Mouse (Mus musculus) brain, embryonic 14.5 days (tissue): ENCODE results near the gene Fignl1.

ENCODE experiments used
- CTCF ChIP-seq: fragments of 200-500 bp; IDR thresholded peaks from 2 replicates; pipeline ENCODE4 v1.5.1; 2012; ENCODE audit warnings: inconsistent platforms, mild to moderate bottlenecking, moderate library complexity, borderline replicate concordance; ENCODE audit not compliant: insufficient read depth, insufficient read length; ENCODE audit errors: extremely low read depth
- POLR2A ChIP-seq: fragments of 200-500 bp; IDR thresholded peaks from 2 replicates; pipeline ENCODE4 v1.6.1; 2012; ENCODE audit warnings: mild to moderate bottlenecking, inconsistent platforms, borderline replicate concordance; ENCODE audit not compliant: poor library complexity, insufficient read depth, insufficient read length, severe bottlenecking; ENCODE audit errors: extremely low read depth

DNA sequence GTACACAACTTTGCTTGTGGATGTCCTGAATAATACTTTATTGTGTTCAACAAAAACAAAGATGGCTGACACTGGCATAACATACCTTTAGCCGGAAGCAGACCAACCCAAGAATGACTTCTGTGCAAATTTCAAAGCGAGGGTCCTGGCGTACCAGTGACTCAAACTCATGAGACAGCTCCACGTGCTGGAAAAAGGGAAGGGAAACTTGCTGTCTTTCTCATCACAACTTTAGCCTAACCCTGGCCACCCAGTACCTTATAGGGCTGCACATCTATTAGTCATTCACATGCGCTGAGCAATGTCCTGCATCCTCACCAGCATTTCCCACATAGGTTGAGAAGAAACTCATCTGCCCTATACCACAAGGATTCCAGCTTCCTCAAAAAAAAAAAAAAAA lies 10.4 kb upstream of the Fignl1 start:
- TF ChIP-seq CTCF: no peak
- TF ChIP-seq POLR2A: no peak
